Mouse (Mus musculus) granulocyte monocyte progenitor cell, adult 5-6 weeks (primary cell): Measurements from ENCODE around the gene Ctu2. TPM values are rescaled to one million over a fixed set of nuclear protein-coding genes. Genes with fewer than 3 reads are reported as not detected.

Experiments used
- ATAC-seq: replicated peaks from 2 replicates; pipeline ENCODE4 v1.8.0; 2016; ENCODE audit warnings: mild to moderate bottlenecking, moderate TSS enrichment, inconsistent platforms; ENCODE audit not compliant: poor library complexity, severe bottlenecking
- total RNA-seq, 2 experiments: library from RNA; stranded (forward) in 1 of 2; stranded (reverse) in 1 of 2; fragments of 200-712, 200-1000 nt in 1 of 2; fragments of >200 nt in 1 of 2; fragmentation: Nextera tagmentation in 1 of 2; gene quantifications; 2 replicates each; pipeline ENCODE4 v1.2.3; 2014 to 2017

The Ctu2 gene
- 11.9 and 33.1 TPM in 2 replicates for total RNA-seq (2014; fragmentation: Nextera tagmentation)
- 9.3 and 14.0 TPM in 2 replicates for total RNA-seq (2017)

DNA sequence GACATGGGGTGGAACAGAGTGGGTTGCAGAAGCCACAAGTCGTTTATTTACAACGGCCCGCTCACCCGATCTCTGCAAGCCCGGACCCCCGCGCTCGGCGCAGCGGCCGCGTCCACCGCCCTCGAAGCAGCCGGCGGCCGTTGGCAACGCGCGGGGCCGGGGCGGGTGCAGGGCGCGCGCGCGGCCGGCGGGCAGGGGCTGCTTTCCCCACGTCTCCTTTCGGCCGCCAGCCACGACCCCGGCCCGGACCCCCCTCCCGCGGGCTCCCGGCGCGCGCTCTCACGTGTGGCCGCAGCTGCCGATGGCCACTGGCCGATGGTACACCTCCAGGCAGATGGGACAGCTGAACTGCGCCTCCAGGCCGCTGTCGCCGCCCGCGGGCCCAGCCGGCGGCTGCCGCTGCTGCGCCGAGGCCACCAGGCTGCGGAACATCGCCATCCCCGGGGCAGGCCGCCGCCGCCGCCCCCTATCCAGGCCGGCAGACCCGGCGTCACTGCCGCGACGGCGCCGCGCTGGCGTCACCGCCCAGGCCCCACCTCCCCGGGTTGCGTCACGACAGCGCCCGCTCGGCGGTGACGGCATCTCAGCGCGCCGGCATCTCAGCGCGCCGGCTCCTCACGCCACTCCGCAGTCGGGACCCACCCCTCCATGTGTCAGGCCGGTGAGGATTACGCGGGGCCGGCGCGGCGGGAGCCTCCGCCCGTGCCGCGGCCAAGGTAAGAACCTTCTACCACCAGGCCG lies at the start of gene Ctu2, which contains the start of gene Rnf166:
Gene Ctu2 (plus strand): TSS at position 564 of the 741 bp plus-strand sequence.
Gene Rnf166 (minus strand): TSS at position 485 of the 741 bp plus-strand sequence.
- peak; percentile 74 for ATAC-seq

DNA sequence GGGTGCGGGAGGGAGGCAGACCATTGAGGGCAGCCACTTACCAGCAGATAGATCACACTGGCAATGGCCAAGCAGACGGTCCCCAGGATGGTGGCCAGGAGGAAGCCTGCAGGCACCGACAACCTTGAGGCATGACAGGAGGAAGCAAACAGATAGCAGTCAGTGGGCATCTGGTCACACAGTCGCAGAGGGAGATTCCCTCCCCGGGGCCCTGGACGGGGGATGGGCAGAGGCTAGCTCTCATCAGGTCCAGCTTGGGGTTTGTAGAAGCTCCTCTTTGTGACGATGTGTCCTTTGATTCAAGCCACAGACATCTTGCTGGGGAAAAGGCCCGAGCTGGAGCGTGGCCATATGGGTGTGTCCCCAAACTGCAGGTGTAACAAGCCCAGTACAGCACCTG lies 49.8 kb upstream of the Ctu2 start:
- ATAC-seq, result no peak

DNA sequence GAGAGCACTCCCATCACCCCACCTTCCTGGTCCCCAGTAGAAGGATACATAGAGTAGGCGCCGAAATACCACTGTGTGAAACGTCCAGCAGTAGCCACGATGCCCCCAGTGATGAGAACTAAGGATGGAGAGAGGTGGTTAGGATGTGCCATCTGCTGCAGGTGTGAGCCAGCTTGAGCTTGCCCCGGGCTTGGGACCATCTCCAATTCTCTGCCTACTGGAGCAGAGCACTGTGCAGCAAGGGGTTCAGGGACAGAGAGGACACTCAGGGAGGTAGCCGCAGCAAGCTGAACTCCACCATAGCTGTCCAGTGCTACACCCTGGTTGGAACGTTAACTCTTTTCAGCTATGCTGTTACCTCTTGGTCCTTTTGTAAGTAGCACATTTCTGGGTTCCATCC lies 48.3 kb upstream of the Ctu2 start:
- ATAC-seq, result no peak

DNA sequence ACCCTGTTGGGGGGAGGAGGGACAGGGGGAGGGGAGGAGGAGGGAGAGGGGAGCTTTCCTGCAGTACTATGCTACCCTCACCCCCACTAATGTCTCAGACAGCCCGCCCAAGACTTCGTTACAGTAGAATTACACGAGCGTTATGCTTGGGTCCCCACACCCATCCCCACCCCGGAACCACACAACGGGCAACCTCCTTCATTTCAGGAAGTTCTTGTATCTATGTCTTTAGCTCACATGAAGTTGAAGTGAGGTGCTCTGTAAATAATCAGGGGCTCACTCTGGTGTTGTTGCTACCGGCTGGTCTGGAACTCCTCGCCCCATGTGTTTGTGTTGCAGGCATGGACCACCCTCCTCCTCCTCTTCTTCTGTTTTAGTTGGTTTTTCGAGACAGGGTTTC lies 47.8 kb upstream of the Ctu2 start:
- no peak for ATAC-seq

DNA sequence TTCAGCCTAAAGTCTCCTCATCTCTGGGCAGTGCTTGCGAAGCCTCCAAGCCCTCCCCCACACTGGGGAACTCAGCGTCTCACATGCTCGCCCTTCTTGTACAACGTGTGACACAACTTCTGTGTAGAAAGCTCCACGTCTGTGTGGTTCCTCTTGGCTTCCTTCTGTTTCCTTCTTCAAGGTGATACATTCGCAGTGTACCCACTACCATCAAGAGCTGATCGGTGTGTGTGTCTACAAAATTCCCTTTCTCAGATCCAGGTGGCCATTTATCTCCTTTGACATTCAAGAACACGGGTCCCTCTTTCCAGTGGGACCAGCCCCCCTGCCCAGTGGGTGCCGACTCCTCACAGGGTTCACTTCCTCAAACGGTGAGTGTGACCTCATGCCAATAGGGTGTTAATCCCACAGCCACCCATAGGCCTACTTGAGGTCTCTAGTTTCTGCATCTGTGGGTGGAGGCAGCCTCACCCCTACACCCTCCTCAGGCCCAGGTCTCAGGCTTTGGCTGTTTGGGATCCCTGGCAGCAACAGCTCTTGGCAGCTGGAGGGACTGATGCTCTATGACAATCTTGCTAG lies 45.8 kb upstream of the Ctu2 start:
- peak; percentile 72 for ATAC-seq

DNA sequence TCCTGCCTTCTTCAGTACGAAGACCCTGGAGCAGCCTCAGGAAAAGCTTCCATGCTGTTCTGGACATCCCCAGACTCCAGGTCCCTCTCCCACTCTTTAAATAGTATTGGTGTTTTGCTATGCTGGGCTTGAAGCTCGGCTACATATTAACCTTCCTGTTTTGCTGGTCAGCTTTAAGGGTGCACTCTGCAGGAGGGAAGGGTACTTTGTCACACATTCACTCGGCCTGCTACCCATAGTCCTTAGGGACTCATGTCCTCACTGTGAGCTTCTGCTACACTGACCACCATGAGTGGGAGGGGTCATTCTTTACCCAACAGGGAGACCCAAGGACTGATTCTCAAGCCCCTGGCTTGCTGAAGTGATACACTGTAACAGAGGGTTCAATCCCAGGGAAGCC lies 45.3 kb upstream of the Ctu2 start:
- ATAC-seq, result no peak

DNA sequence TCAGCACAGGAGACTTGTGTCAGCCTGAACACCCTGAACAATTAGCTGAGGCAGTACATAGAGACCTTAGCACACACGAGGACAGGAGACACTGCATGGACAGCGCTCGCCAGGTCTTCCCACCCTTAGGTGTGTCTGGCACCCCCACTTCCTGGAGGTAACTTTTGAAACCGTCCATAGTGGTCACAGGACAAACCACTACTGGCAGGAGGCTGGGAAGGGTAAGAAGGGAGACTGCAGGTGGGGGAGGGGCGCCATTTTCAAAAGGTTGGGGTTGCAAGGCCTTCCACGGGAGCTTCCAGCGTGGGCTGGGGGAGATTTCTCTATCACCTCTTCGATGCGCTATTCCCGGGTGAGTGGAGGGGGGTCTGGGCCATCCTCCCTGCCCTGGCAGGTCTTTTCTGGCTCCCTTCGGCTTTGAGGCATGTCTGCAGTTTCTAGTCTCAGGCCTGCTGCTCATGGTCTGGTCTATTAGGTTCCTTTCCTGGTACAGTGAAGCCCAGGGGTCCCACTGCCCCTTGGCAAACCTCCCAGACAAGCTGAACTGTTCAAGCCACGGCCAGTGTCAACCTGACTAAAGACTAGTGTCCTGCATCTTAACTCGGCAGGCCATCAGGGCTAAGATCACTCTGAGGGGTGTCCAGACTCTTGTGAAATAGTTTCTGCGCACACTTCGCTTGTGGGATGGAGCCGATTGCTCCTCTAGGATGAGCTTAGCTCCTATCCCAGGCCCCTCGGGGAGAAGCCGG lies 44.1 kb upstream of the Ctu2 start:
- ATAC-seq, result no peak; the same call in 1 of the 2 replicates

DNA sequence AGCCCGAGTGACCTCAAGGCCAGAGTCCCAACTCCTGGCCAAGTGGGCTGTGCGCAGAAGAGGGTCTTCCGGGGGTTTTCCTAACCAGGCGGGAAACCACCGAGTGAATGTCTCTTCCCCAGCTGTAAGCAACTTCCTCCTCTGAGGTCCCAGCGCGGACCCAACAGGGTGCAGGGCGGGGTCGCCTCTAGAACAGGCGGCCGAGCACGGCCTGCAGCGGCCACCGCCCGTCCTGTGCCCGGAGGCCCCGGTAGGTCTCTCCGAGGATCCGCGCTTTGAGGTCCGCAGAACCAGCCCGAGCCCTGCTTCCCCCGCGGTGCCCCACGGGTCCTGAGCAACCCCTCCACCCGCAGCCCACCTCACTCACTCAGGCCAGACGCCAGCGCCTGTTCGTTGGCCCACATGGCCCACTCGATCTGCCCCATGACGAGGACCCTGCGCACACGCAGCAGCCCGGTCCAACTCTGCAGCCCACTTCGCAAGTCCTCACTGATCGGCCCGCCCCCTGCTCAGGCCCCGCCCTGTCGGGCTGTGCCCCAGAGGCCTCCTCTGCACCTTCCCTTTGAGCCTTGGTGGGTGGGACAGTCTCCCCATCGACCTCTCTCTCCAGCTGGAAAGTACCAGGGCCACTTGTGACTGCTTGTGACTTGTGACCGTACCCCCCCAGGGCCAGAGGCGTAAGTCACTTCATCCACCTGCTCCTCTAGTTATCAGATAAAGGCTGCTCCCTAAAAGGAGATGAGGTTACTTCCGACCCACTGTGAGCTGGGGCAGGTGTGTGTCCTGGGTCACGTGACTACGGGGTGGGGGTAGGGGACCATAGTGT lies 43.3 kb upstream of the Ctu2 start, which contains the start of gene Cyba:
Gene Cyba (minus strand): TSS at position 488 of the 826 bp plus-strand sequence.
- peak; percentile 54 for ATAC-seq

DNA sequence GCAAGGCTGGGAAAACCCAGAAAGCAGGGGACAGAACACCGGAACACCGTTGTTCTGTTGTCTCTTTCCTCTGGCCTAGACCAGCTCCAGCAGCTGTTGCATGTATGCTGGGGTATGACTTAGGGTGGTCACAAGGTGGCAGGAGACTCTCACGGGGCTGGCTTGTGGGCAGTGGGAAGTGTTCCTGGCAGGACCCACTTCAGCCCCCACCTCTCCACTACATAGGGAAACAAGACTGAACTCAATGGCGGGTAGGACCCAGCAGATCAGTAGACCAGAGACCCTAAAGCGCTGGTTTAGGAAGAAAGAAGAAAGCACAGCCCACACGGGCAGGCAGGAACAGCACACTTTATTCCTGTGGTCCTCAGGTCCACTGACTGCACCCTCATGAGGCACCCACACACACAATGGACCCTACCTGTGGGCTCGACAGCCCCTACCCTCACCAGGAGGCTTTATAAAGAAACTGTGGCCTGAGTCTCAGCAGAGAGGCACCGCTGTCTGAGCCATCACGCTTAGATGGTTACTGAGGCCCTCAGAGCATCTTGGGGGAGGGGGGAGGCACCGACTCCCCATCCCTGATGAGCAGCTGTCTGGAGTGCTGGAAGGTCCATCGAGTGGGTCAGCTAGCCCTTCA lies 42.6 kb upstream of the Ctu2 start:
- peak; percentile 20 for ATAC-seq

DNA sequence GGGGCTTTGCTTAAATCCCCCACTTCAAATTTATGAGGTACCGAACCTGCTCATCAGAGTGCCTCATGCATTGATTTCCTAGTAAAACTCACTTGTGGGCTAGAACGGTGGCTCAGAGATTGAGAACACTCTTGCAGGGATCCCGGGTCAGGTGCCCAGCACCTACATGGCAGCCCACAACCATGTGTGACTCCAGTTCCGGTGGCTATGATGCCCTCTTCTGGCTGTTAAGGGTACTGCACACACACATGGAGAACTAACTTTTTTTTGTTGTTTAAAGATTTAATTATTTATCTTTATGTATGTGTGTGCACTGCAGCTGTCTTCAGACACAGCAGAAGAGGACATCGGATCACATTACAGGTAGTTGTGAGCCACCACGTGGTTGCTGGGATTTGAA lies 40.6 kb upstream of the Ctu2 start:
- ATAC-seq, result no peak

DNA sequence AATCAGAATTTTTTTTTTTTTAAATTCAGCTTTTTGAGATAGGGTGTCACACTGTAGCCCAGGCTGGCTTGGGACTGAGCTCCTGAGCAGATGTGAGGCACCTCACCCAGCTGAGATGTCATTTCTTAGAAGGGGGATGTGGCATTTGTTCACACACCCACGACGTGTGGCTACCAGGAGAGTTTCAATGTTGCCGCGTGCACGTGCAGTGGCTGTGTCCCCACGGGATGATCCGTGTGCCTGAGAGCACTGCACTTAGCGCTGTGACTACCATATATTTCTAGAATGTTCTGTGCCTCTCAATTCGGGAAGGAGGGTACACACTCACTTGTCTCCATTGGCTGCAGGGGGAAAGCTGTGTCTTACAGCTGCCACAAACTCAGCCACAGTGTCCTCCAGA lies 39.8 kb upstream of the Ctu2 start:
- ATAC-seq, result no peak

DNA sequence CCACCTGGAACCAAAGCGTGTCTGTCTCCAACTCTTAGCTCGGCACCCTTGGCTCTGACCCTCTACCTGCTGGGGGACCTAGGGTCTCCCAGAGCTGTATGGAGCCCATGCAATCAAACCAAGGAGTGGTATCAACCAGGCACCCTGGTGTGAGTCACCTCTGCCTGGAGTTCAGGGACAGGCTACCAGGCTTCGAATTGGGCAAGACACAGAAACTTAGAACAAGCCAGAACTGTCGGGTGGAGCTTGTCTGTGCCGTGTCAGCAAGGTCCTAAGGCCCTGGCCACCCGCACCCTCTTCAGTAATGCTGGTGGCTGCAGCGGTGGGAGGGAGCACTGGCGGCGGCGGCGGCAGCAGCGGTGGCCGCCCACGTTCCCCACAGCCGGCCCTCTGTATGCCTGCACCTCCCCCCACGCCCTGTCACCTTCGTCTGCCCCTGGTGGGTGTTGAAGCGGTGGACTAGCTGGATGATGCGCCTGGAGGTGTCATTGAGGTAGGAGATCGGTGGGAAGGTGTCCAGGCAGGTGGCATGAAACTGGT lies 39.3 kb upstream of the Ctu2 start:
- 0 out of 2 replicates have a peak, but pooled peaks have one; percentile 6 for ATAC-seq

DNA sequence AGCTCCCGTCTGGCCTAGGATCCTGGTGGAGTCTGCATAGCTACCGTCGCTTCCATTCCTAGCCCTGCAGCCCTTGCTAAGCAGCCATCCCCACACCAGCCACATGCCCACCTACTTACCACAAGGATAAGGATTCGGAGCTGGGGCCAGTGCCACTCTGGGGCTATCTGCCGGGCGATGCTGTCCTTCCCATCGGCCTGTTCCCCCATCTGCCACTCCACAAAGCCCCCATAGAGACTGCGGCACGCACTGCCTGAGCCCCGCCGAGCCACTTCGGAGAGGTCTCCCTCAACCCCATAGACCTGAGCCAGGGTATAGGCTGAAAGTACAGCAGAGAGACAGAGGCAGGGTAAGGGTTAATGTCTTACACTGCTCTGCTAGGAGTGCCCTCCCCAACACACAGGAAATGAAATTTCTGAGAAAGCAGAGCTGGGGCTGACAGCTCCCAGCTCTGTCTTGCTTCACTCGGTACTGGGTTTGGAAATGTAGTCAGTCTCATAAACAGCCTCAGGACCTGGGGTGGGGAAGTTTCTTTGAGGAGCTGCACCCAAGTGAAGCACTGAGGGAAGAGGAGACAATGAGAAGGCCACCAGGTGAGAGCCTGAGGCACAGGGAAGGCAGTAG lies 38.1 kb upstream of the Ctu2 start:
- ATAC-seq, result peak; percentile 70

DNA sequence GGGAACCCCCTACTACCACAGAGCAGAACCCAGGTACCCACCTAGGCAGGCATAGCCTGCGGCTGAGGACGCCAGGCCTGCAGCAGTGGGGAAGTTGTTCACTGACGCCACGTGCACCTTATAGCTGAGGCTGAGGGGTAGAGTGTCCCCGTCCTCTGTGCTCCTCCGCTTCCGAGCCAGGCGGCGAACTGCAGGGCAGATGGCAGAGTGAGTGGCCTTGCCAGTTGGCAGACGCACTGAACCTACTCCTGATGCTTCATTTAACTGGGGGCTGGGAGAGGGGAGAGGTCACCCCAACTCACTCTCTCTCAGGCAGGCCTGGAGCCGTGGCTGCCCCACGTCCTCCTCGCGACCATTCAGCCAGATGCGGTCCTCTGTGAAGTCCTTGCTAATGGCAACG lies 36.6 kb upstream of the Ctu2 start:
- no peak for ATAC-seq

DNA sequence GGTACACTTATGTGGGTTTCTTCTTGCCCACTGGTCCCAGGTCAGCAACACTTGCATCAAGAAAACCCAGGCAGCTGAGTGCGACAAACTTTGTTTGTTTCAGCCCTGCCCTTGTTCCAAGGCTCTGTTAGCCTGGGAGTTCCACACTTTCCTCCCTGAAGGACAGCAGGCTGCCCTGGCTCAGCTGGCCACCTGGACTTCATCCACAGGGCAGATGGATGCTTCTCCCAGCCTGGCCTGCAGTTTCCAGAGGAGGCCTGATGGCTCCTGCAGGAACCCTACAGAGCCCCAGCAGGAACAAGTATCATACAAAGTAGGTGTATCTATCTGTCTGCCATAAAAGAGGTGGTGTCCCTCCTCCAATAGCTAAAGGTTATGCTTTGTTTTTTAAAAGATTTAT lies 34.6 kb upstream of the Ctu2 start:
- no peak for ATAC-seq

DNA sequence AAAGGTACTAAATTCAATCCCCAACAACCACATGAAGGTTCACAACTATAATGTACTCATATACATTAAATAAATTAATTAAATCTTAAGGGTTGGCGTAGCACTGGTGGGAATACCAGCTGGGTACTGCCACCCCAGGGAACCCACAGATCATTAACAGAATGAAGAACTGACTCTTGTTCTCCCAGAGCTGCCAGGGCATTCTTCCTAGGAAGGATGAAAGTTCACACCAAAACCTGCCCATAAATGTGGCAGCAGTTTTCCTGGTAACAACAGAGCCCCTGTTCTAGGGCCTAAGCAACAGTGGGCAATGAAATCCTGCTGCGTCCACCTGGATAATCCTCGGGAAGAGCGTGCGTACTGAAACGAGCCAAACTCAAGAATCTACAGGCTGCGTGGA lies 33.6 kb upstream of the Ctu2 start:
- ATAC-seq, result no peak

DNA sequence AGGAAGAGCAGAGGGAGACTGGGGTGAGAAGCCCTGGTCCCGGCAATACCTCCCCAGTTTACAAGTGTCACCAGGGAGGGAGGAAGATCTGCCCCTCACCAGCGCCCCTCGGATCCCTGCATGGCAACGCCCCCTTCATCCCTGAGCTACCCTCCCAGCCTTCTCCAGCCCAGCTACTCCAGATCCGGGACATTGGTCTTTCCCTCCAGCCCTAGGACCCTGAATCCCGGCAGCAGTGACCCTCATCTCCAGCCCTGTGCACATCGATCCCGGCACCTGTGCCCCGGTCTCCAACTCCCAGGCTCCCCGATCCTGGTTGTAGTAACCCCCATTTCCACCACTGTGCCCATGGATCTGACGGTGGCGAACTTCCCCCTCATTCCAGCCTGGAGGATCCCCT lies 33.2 kb upstream of the Ctu2 start:
- ATAC-seq, result no peak

DNA sequence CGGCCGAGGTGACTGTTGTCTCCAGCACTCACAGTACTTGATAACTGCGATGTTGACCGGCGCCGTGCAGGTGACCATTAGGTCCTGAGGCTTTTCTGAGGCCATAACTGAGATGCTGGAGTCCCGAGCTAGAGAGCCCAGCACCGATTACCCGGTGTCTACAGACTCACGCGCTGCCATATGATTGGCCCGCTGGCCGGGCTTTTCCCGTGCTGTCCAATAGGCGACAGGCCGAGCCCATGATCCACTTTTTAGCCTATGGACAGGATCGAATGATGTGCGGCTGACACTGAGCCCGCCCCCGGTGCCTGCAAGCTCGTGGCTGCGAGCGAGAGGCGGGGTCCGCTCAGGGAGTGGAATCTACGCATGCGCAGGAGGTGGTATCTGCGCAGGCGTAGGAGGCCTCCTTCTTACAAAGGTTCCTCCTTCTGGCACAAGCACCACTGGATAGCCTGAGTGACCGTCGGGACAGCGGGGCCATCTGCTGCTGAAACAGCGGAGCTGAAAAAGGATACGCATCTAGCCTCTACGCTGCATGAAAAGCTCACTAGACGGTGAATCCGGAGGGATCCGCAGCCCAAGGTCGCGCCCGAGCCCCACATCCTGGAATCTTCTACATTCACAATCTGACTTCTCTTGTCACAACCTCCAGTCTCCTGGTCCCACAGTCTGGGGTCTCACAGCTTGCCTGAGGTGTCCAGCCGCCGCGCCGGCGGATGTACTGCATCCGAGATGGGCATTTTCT lies 32.5 kb upstream of the Ctu2 start, which contains the start of gene Mvd:
Gene Mvd (minus strand): TSS at position 161 of the 745 bp plus-strand sequence.
- ATAC-seq, result peak; percentile 91
